Mouse (Mus musculus) midbrain, embryonic 11.5 days (tissue): Measurements from ENCODE around the gene Tmem63a. TPM values are rescaled to one million over a fixed set of nuclear protein-coding genes. Genes with fewer than 3 reads are reported as not detected.
"Not testable (repeated sequence)": the region's sequence is repeated elsewhere in the genome, so short reads cannot be mapped to it uniquely, and the experiment has no call there.

Source experiments
- ATAC-seq: fragments of 200-750 bp; cut with Nextera tagmentation; 2 replicates; pipeline ENCODE4 v1.8.0; 2017; ENCODE audit warnings: moderate TSS enrichment, moderate library complexity; ENCODE audit not compliant: low FRiP score
- DNase-seq: peaks from one replicate; pipeline ENCODE4 v3.0.0; 2015; ENCODE audit warnings: low spot score; ENCODE audit errors: missing footprints
- H3K27ac ChIP-seq: fragments of 300-500 bp; sonication (generic); 2 replicates; pipeline ENCODE4 v1.5.1; 2014; ENCODE audit warnings: low read depth, low read length
- H3K27me3 ChIP-seq: fragments of 300-500 bp; sonication (generic); 2 replicates; pipeline ENCODE4 v1.6.1; 2014; ENCODE audit warnings: mild to moderate bottlenecking, low read length, moderate library complexity, mixed read lengths; ENCODE audit not compliant: control insufficient read depth, insufficient read depth
- H3K36me3 ChIP-seq: fragments of 300-500 bp; sonication (generic); 2 replicates; pipeline ENCODE4 v1.6.1; 2014; ENCODE audit warnings: mild to moderate bottlenecking, low read length, moderate library complexity, mixed read lengths; ENCODE audit not compliant: control insufficient read depth, insufficient read depth
- H3K4me1 ChIP-seq: fragments of 300-500 bp; sonication (generic); 2 replicates; pipeline ENCODE4 v1.6.1; 2014; ENCODE audit warnings: low read length; ENCODE audit not compliant: control insufficient read depth, insufficient read depth
- H3K4me2 ChIP-seq: fragments of 300-500 bp; sonication (generic); 2 replicates; pipeline ENCODE4 v1.6.1; 2014; ENCODE audit warnings: mild to moderate bottlenecking, moderate library complexity
- H3K4me3 ChIP-seq: fragments of 300-500 bp; sonication (generic); 2 replicates; pipeline ENCODE4 v1.5.1; 2014; ENCODE audit warnings: low read depth, low read length
- H3K9ac ChIP-seq: fragments of 300-500 bp; sonication (generic); 2 replicates; pipeline ENCODE4 v1.6.1; 2014; ENCODE audit warnings: low read length
- H3K9me3 ChIP-seq: fragments of 300-500 bp; sonication (generic); 2 replicates; pipeline ENCODE4 v1.6.1; 2016; ENCODE audit warnings: low read length; ENCODE audit not compliant: control insufficient read depth
- WGBS: fragments of 180-500 bp; shearing (Covaris S2); extraction: QIAGEN DNeasy Blood & Tissue Kit; methylation state at CpG from one replicate; pipeline ENCODE4 v1.1.7; 2014; 5-methylcytosine and 5-hydroxymethylcytosine counted together
- polyA plus RNA-seq: library from polyadenylated mRNA; unstranded; fragments of >200 nt; fragmentation: Nextera tagmentation; extraction: Ambion mirVana; gene quantifications from 2 replicates; pipeline ENCODE4 v1.2.1, GENCODE M21; 2014

Gene Tmem63a
- polyA plus RNA-seq, 1 experiment from 2014 or later, result 2.5 TPM

DNA sequence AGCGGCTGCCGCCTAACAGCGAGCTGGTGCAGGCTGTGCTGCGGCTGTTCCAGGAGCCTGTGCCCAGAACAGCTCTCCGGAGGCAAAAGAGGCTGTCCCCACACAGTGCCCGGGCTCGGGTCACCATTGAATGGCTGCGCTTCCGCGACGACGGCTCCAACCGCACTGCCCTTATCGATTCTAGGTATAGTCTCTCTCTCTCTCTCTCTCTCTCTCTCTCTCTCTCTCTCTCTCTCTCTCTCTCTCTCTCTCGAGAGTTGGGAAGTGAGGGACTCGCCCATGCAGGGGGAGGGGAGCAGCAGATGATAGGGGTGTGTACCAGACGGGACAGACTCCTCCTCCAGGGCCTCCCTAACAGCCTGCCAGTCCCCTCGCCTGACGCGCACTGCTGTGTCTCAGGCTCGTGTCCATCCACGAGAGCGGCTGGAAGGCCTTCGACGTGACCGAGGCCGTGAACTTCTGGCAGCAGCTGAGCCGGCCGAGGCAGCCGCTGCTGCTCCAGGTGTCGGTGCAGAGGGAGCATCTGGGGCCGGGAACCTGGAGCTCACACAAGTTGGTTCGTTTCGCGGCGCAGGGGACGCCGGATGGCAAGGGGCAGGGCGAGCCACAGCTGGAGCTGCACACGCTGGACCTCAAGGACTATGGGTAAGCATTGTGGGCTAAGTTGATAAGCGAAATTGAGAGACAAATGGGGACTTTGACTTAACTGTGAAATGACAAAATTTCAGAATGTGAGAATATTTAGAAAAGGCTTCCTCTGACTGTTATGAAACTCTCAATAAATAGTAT is 5.3 kb upstream of the Tmem63a start:
- Histone ChIP-seq H3K4me3 (peak overlapping the region; percentile 9; the same call in 1 of the 2 replicates), H3K4me2 (peak overlapping the region; percentile 37), H3K27me3 (peaks cover 44% of the 10 kb centered on the region)
- DNase-seq, result peak; percentile 89
- WGBS, result 1% methylated on average over 37 of the region's 41 CpGs
- H3K36me3 ChIP-seq, H3K9me3 ChIP-seq, H3K27ac ChIP-seq, H3K4me1 ChIP-seq, H3K9ac ChIP-seq: not testable (repeated sequence)
- ATAC-seq, result peak; percentile 75

DNA sequence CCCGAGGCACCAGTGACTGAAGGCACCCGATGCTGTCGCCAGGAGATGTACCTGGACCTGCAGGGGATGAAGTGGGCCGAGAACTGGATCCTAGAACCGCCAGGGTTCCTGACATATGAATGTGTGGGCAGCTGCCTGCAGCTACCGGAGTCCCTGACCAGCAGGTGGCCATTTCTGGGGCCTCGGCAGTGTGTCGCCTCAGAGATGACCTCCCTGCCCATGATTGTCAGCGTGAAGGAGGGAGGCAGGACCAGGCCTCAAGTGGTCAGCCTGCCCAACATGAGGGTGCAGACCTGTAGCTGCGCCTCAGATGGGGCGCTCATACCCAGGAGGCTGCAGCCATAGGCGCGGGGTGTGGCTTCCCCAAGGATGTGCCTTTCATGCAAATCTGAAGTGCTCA is 4.5 kb upstream of the Tmem63a start:
- H3K4me1 ChIP-seq, H3K36me3 ChIP-seq, H3K27ac ChIP-seq, H3K4me3 ChIP-seq, ATAC-seq, H3K9ac ChIP-seq, H3K9me3 ChIP-seq, DNase-seq, H3K4me2 ChIP-seq: not testable (repeated sequence)
- 14% methylated on average over 13 of the region's 13 CpGs for WGBS
- peaks cover 52% of the 10 kb centered on the region for H3K27me3 ChIP-seq

DNA sequence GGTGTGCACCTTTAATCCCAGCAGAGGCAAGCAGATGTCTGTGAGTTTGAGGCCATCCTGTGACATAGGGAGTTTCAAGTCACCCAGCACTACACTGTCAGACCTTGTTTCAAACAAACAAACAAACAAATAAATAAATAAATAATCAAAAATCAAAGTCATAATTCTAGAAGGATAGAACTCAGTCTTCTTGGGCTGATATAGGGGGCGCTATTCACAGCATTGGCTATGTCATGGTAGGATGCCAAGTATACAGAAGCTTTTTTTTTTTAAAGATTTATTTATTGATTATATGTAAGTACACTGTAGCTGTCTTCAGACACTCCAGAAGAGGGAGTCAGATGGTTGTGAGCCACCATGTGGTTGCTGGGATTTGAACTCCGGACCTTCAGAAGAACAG is 3.4 kb upstream of the Tmem63a start:
- not testable (repeated sequence) for H3K27ac ChIP-seq, DNase-seq, ATAC-seq, H3K4me2 ChIP-seq, H3K4me1 ChIP-seq, H3K36me3 ChIP-seq, H3K4me3 ChIP-seq, H3K9me3 ChIP-seq, H3K9ac ChIP-seq
- H3K27me3 ChIP-seq, result peaks cover 63% of the 10 kb centered on the region
- 87% methylated on average over 2 of the region's 2 CpGs for WGBS

DNA sequence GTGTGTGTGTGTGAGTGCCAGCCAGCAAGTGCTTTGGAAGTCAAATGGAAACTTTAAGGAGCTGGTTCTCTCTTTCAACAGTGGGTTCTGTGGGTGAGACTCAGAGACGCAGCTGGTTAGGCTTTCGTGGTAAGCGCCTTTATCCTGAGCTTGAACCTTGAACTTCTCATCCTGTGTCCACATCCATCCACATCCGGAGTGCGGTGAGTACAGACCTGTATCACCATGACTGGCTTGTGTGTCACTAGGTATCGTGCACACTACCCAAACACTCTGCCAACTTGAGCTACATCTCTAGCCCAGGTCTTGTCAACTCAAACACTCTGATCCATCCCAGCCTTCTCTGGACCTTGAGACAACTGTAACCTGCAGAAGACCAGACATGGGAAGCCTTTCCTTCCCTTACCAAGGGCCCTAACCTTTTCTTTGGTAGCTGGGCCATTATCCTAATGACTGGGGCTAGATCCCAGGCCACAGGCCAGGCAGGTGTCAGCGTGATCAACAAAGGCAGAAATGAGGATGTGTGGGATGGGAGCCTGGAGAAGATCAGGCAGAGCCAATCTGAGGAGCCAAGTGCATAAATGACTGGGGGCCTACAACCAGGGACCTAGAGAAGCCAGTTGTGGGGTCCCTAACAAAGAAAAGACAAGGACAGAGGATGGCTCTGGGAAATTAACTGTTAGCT is 1.2 kb upstream of the Tmem63a start:
- Histone ChIP-seq H3K27me3 (peaks cover 43% of the 10 kb centered on the region), H3K4me1 (peaks cover 11% of the 10 kb centered on the region), H3K9me3 (no peaks in the 10 kb centered on the region), H3K4me3 (no peak overlapping the region), H3K4me2 (peak overlapping the region; percentile 83; the same call in 1 of the 2 replicates), H3K36me3 (no peaks in the 10 kb centered on the region), H3K9ac (no peak overlapping the region), H3K27ac (no peak overlapping the region)
- DNase-seq (no peak), ATAC-seq (no peak)
- 85% methylated on average over 7 of the region's 7 CpGs for WGBS

DNA sequence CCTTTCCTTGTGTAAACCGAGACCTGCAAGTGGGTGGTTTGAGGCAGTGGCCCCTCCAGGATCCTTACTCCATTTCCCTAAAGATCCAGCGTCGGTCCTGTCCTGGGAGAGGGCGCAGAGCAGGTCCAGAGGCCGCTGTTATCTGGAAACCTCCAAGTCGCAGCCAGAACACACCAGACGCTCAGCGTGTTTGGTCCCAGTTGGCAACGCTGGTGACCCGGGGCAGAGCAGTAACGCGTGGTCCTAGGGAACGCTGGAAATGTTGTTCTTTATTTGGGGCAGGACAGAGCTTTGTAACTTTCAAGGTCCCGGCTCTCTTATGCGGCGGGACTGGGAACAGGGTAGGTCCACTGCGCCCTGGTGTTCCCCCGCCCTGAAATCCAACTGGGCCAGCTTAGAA is 418 bp upstream of the Tmem63a start:
- Histone ChIP-seq H3K9ac (peak overlapping the region; percentile 56), H3K4me2 (peak overlapping the region; percentile 83), H3K4me3 (peak overlapping the region; percentile 66), H3K4me1 (peaks cover 11% of the 10 kb centered on the region), H3K36me3 (no peaks in the 10 kb centered on the region), H3K27me3 (peaks cover 39% of the 10 kb centered on the region), H3K27ac (no peak overlapping the region), H3K9me3 (no peaks in the 10 kb centered on the region)
- ATAC-seq, result no peak
- peak; percentile 92 for DNase-seq
- WGBS, result 3% methylated on average over 18 of the region's 18 CpGs

DNA sequence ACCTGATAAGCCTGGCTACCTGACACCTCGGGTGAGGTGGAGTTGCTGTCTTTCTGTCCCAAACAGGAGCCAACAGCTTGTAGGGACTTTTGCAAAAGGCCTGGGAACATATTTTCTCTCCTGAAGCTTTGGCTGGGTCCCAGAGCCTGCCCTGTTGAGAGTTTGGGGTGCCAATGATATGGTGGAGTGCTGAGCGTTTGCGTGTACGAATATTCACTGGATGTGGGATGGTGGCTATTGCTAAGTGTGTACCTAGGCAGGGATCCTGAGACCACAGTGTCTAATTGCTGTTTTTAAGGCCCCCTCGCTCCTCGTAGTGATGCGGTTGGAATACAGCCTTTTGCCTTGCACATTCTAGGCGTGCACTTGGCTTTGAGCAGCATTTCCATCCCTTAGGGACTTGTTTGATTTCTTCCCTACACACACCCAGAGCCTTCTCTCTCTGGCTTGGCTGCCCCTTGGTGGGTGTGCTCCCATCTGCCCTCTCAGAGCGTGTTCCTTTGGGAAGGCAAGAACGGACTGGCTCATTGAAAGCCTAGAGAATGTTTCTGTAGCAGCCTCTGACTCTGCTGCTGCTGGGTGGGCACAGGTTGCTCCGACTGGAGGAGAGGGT is 994 bp downstream of the Tmem63a start:
- 51% methylated on average over 11 of the region's 11 CpGs for WGBS
- H3K9ac ChIP-seq, result no peak overlapping the region
- H3K4me2 ChIP-seq, result peak overlapping the region; percentile 83
- DNase-seq, result peak; percentile 91
- peaks cover 11% of the 10 kb centered on the region; the same call in 1 of the 2 replicates for H3K4me1 ChIP-seq
- no peaks in the 10 kb centered on the region for H3K36me3 ChIP-seq
- peaks cover 32% of the 10 kb centered on the region for H3K27me3 ChIP-seq
- no peaks in the 10 kb centered on the region for H3K9me3 ChIP-seq
- H3K4me3 ChIP-seq, result peak overlapping the region; percentile 66
- no peak overlapping the region for H3K27ac ChIP-seq
- no peak for ATAC-seq

DNA sequence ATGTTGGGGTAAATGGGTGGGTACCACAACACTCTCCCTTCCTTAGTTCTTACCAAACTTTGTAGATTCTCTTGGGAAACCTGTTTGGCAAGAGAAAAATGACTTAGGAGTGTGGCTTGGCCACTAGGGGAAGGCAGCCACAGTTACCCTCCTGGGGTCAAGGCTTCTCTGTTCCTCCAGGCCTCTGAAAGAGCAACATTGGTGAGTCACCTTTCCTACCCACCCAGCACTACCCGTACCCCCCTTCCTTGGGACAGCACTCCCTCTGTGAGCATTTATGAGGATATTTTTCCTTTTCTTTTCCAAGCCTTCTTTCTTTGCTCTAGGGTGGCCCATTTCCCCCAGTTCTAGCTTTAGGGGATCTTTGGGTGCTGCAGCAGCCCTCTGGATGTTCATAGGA is 1.8 kb downstream of the Tmem63a start:
- Histone ChIP-seq H3K4me3 (no peak overlapping the region), H3K9ac (no peak overlapping the region), H3K36me3 (no peaks in the 10 kb centered on the region), H3K4me2 (no peak overlapping the region), H3K27ac (no peak overlapping the region), H3K9me3 (no peaks in the 10 kb centered on the region), H3K4me1 (peaks cover 11% of the 10 kb centered on the region; the same call in 1 of the 2 replicates), H3K27me3 (peaks cover 31% of the 10 kb centered on the region)
- ATAC-seq (no peak), DNase-seq (no peak)
- WGBS, result 80% methylated on average over 1 of the region's 1 CpGs

DNA sequence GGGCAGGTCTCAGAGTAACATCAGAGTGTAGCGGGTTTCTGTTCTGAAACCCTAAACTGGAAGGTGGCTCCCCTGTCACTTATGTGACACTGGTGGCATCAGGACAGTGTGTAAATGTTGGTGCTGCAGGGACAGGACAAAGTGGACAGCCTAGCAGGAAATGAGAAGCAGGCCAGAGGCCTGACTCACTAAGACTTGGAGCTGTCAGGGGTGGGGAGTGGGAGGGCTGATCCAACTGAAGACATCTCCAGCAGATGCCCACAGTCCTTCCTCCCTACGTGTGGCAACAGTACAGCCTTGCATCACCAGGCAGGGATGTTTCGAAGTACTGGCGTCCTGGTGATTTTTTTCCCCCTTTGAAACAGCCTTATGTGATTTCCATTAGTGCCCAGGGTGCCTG is 2.4 kb downstream of the Tmem63a start:
- ATAC-seq, result no peak
- Histone ChIP-seq H3K27me3 (peaks cover 31% of the 10 kb centered on the region), H3K9ac (no peak overlapping the region), H3K4me2 (no peak overlapping the region), H3K4me3 (no peak overlapping the region), H3K36me3 (no peaks in the 10 kb centered on the region), H3K9me3 (no peaks in the 10 kb centered on the region), H3K27ac (no peak overlapping the region), H3K4me1 (peaks cover 11% of the 10 kb centered on the region; the same call in 1 of the 2 replicates)
- no peak for DNase-seq
- WGBS, result 77% methylated on average over 4 of the region's 4 CpGs
